9 mouse cellular contexts compared by ENCODE assay signal in the genomic region with DNA sequence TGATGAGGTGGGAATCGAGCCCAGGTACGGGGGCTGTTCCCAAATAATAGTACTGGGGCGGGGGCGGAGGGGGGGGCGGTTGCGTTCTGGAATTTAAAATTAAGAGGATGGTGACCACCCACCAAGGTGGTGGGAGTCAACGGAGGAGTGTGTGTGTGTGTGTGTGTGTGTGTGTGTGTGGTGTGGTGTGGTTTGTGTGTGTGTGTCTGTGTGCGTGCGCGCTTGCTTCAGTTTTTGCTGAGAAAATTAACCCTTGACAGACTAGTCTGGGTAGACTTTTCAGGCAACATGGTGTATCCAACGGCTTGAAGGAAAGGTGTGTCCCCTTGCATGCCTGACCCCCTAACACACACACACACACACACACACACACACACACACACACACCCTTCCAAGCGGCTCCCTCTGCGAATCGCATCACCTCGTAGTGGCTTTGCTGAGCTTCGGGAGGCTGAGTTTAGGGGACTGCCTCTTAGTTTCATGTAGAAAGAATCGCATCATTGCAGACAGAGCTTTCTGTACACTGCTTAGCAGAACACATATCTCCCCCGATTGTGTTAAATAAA. TPM values are rescaled to one million over a fixed set of nuclear protein-coding genes. Genes with fewer than 3 reads are reported as not detected.
DNase-seq lines count a peak whose midpoint lies in the region; ATAC-seq and TF ChIP-seq lines count a peak whose summit lies in the region.
"Had no signal": no experiment of that assay in that cellular context is flagged by ENCODE, and none has a peak within 500 bp of the region (broad histone marks: within the 10 kb centered on the region; RNA-seq: fewer than 3 reads in every experiment).

No protein-coding gene starts in this region.

- H3K27ac ChIP-seq in kidney, postnatal 0 days = no peak overlapping the region
- no peak overlapping the region for H3K27ac ChIP-seq in embryonic facial prominence, embryonic 11.5 days (replicated peaks; ENCODE audit: low read depth, low read length)
- no peak overlapping the region for H3K27ac ChIP-seq in hindbrain, embryonic 11.5 days (ENCODE audit: low read depth, low read length)
- H3K27ac ChIP-seq in midbrain, embryonic 15.5 days = peak overlapping the region; percentile 83

- no peaks in the 10 kb centered on the region; the same call in 1 of the 2 replicates for H3K4me1 ChIP-seq in kidney, postnatal 0 days (replicated peaks; ENCODE audit: insufficient read depth, low read length)
- H3K4me1 ChIP-seq in embryonic facial prominence, embryonic 11.5 days (ENCODE audit: control insufficient read depth, insufficient read depth, low read length) = no peaks in the 10 kb centered on the region
- no peaks in the 10 kb centered on the region for H3K4me1 ChIP-seq in hindbrain, embryonic 11.5 days (replicated peaks; ENCODE audit: control insufficient read depth, insufficient read depth, low read length)
- H3K4me1 ChIP-seq in midbrain, embryonic 15.5 days = peaks cover 16% of the 10 kb centered on the region

- 8% methylated on average over 18 of the region's 18 CpGs for WGBS in kidney, postnatal 0 days
- 13% methylated on average over 18 of the region's 18 CpGs for WGBS in embryonic facial prominence, embryonic 11.5 days
- 17% methylated on average over 18 of the region's 18 CpGs for WGBS in hindbrain, embryonic 11.5 days
- 9% methylated on average over 18 of the region's 18 CpGs for WGBS in midbrain, embryonic 15.5 days

- H3K4me3 ChIP-seq in kidney, postnatal 0 days (replicated peaks; ENCODE audit: low read depth, low read length) = no peak overlapping the region
- 0 out of 2 replicates have a peak overlapping the region, but pooled peaks have one; percentile 5 for H3K4me3 ChIP-seq in embryonic facial prominence, embryonic 11.5 days (ENCODE audit: low read depth, low read length)
- peak overlapping the region; percentile 36 for H3K4me3 ChIP-seq in hindbrain, embryonic 11.5 days (ENCODE audit: low read depth, low read length)
- peak overlapping the region; percentile 66 for H3K4me3 ChIP-seq in midbrain, embryonic 15.5 days

- peak overlapping the region; percentile 50 for H3K4me2 ChIP-seq in kidney, postnatal 0 days (ENCODE audit: low read length)
- H3K4me2 ChIP-seq in embryonic facial prominence, embryonic 11.5 days (ENCODE audit: low read depth, low read length) = peak overlapping the region; percentile 63; the same call in 1 of the 2 replicates
- peak overlapping the region; percentile 73; the same call in 1 of the 2 replicates for H3K4me2 ChIP-seq in hindbrain, embryonic 11.5 days (replicated peaks; ENCODE audit: low read depth, low read length)
- H3K4me2 ChIP-seq in midbrain, embryonic 15.5 days = peak overlapping the region; percentile 80

- H3K9ac ChIP-seq in kidney, postnatal 0 days (ENCODE audit: low read depth, low read length) = no peak overlapping the region
- H3K9ac ChIP-seq in embryonic facial prominence, embryonic 11.5 days (replicated peaks; ENCODE audit: low read length) = no peak overlapping the region
- no peak overlapping the region for H3K9ac ChIP-seq in hindbrain, embryonic 11.5 days (ENCODE audit: low read depth, low read length)
- peak overlapping the region; percentile 55 for H3K9ac ChIP-seq in midbrain, embryonic 15.5 days

- TF ChIP-seq CTCF in kidney, postnatal 0 days (IDR thresholded peaks at IDR 0.05; ENCODE audit: low read depth) = no peak

- no peak for DNase-seq in kidney, postnatal 0 days (ENCODE audit: low spot score)
- no peak for DNase-seq in kidney, adult 9 months
- DNase-seq in embryonic facial prominence, embryonic 11.5 days (ENCODE audit: low spot score) = no peak
- no peak for DNase-seq in hindbrain, embryonic 11.5 days (ENCODE audit: low spot score)
- DNase-seq in urinary bladder, postnatal 10 days (ENCODE audit: low spot score) = no peak
- no peak for DNase-seq in thymus, adult 18-20 months
- no peak for DNase-seq in liver

- H3K27me3 ChIP-seq in kidney, postnatal 0 days (ENCODE audit: insufficient read depth, low read length) = peaks cover 25% of the 10 kb centered on the region
- peaks cover 34% of the 10 kb centered on the region for H3K27me3 ChIP-seq in embryonic facial prominence, embryonic 11.5 days (ENCODE audit: control insufficient read depth, insufficient read depth, low read length)
- H3K27me3 ChIP-seq in hindbrain, embryonic 11.5 days (ENCODE audit: control insufficient read depth, insufficient read depth, low read length) = peaks cover 29% of the 10 kb centered on the region
- H3K27me3 ChIP-seq in midbrain, embryonic 15.5 days (replicated peaks) = 0 out of 2 replicates have a peak, but pooled peaks cover 11% of the 10 kb centered on the region
- H3K27me3 ChIP-seq: CH12.LX had no signal

- no peaks in the 10 kb centered on the region for H3K36me3 ChIP-seq in kidney, postnatal 0 days (ENCODE audit: insufficient read depth, low read length)
- H3K36me3 ChIP-seq in embryonic facial prominence, embryonic 11.5 days (replicated peaks; ENCODE audit: control insufficient read depth, insufficient read depth, low read depth, low read length) = no peaks in the 10 kb centered on the region
- no peaks in the 10 kb centered on the region for H3K36me3 ChIP-seq in hindbrain, embryonic 11.5 days (ENCODE audit: control insufficient read depth, insufficient read depth, low read length)
- H3K36me3 ChIP-seq in midbrain, embryonic 15.5 days (replicated peaks) = no peaks in the 10 kb centered on the region

- no peak for ATAC-seq in kidney, postnatal 0 days (replicated peaks; ENCODE audit: low FRiP score, low read depth)
- no peak for ATAC-seq in embryonic facial prominence, embryonic 11.5 days (replicated peaks; ENCODE audit: insufficient number of reproducible peaks, low FRiP score, low TSS enrichment, low read depth)
- no peak for ATAC-seq in hindbrain, embryonic 11.5 days (ENCODE audit: low FRiP score)
- ATAC-seq in midbrain, embryonic 15.5 days (replicated peaks) = no peak; the same call in 1 of the 2 replicates

- no peaks in the 10 kb centered on the region for H3K9me3 ChIP-seq in kidney, postnatal 0 days (replicated peaks; ENCODE audit: low read length)
- H3K9me3 ChIP-seq in embryonic facial prominence, embryonic 11.5 days (replicated peaks; ENCODE audit: control insufficient read depth, low read length) = no peaks in the 10 kb centered on the region
- H3K9me3 ChIP-seq in hindbrain, embryonic 11.5 days (ENCODE audit: control insufficient read depth, low read length) = no peaks in the 10 kb centered on the region
- H3K9me3 ChIP-seq in midbrain, embryonic 15.5 days = no peaks in the 10 kb centered on the region

RNA-seq across cellular contexts. Expression of a gene that starts 1.5 kb away (rescaled TPM):
- 22.8 and 23.7 TPM in 2 replicates for polyA plus RNA-seq in kidney, postnatal 0 days (2015; fragmentation: Nextera tagmentation; extraction: Ambion mirVana)
- 17.6 and 19.3 TPM in 2 replicates for polyA plus RNA-seq in embryonic facial prominence, embryonic 11.5 days (2014; fragmentation: Nextera tagmentation; extraction: Ambion mirVana)
- polyA plus RNA-seq in hindbrain, embryonic 11.5 days (2014; fragmentation: Nextera tagmentation; extraction: Ambion mirVana) = 42.4 and 55.4 TPM in 2 replicates
- polyA plus RNA-seq in midbrain, embryonic 15.5 days (2015; fragmentation: Nextera tagmentation; extraction: Ambion mirVana) = 119 and 135 TPM in 2 replicates
